Mouse (Mus musculus) intestine, embryonic 15.5 days (tissue): ENCODE data around the gene Mxd4. TPM values are rescaled to one million over a fixed set of nuclear protein-coding genes. Genes with fewer than 3 reads are reported as not detected.

ENCODE experiments used
- ATAC-seq: fragments of 200-750 bp; cut with Nextera tagmentation; 2 replicates; pipeline ENCODE4 v1.8.0; 2017; ENCODE audit warnings: moderate TSS enrichment, moderate library complexity
- H3K27ac ChIP-seq: fragments of 300-500 bp; sonication (generic); 2 replicates; pipeline ENCODE4 v1.5.1; 2015; ENCODE audit warnings: mild to moderate bottlenecking, inconsistent platforms
- H3K27me3 ChIP-seq: fragments of 300-500 bp; sonication (generic); replicated peaks from 2 replicates; pipeline ENCODE4 v1.6.1; 2015; ENCODE audit warnings: inconsistent platforms
- H3K36me3 ChIP-seq: fragments of 300-500 bp; sonication (generic); 2 replicates; pipeline ENCODE4 v1.6.1; 2015; ENCODE audit warnings: inconsistent platforms
- H3K4me1 ChIP-seq: fragments of 300-500 bp; sonication (generic); replicated peaks from 2 replicates; pipeline ENCODE4 v1.6.1; 2015; ENCODE audit warnings: inconsistent platforms
- H3K4me2 ChIP-seq: fragments of 300-500 bp; sonication (generic); replicated peaks from 2 replicates; pipeline ENCODE4 v1.6.1; 2015; ENCODE audit warnings: mild to moderate bottlenecking, inconsistent platforms
- H3K4me3 ChIP-seq: fragments of 300-500 bp; sonication (generic); replicated peaks from 2 replicates; pipeline ENCODE4 v1.5.1; 2015; ENCODE audit warnings: inconsistent platforms
- H3K9ac ChIP-seq: fragments of 300-500 bp; sonication (generic); 2 replicates; pipeline ENCODE4 v1.6.1; 2015; ENCODE audit warnings: inconsistent platforms
- H3K9me3 ChIP-seq: fragments of 300-500 bp; sonication (generic); 2 replicates; pipeline ENCODE4 v1.6.1; 2016; ENCODE audit warnings: inconsistent platforms
- WGBS: fragments of 180-500 bp; shearing (Covaris S2); methylation state at CpG from one replicate; pipeline ENCODE4 v1.1.7; 2015; 5-methylcytosine and 5-hydroxymethylcytosine counted together
- polyA plus RNA-seq: library from polyadenylated mRNA; unstranded; fragments of >200 nt; fragmentation: Nextera tagmentation; extraction: Ambion mirVana; gene quantifications from 2 replicates; pipeline ENCODE4 v1.2.1, GENCODE M21; 2015

Gene Mxd4
- polyA plus RNA-seq, 1 experiment from 2014 or later, result 18.7 TPM

GRCm38 (mm10) chr5:34148476-34148875 is 39.0 kb downstream of the Mxd4 start:
- Histone ChIP-seq H3K9me3 (no peaks in the 10 kb centered on the region), H3K4me2 (no peak overlapping the region), H3K27me3 (no peaks in the 10 kb centered on the region), H3K9ac (no peak overlapping the region), H3K36me3 (no peaks in the 10 kb centered on the region), H3K4me1 (no peaks in the 10 kb centered on the region), H3K4me3 (no peak overlapping the region), H3K27ac (no peak overlapping the region)
- no peak for ATAC-seq

- no peaks in the 10 kb centered on the region for H3K4me1 ChIP-seq
- 89% methylated on average over 3 of the region's 3 CpGs for WGBS
- H3K36me3 ChIP-seq, result no peaks in the 10 kb centered on the region
Observed at GRCm38 (mm10) chr5:34147554-34147953, 40.0 kb downstream of the Mxd4 start.

GRCm38 (mm10) chr5:34139751-34140150 is 47.8 kb downstream of the Mxd4 start:
- Histone ChIP-seq H3K4me2 (no peak overlapping the region), H3K9ac (no peak overlapping the region), H3K27me3 (no peaks in the 10 kb centered on the region), H3K9me3 (no peaks in the 10 kb centered on the region), H3K4me1 (no peaks in the 10 kb centered on the region), H3K36me3 (no peaks in the 10 kb centered on the region), H3K4me3 (no peak overlapping the region), H3K27ac (no peak overlapping the region)
- no peak for ATAC-seq
- 0% methylated on average over 1 of the region's 1 CpGs for WGBS

More at GRCm38 (mm10) chr5:34147554-34147953, 40.0 kb downstream of the Mxd4 start:
- no peak overlapping the region for H3K27ac ChIP-seq
- H3K27me3 ChIP-seq, result no peaks in the 10 kb centered on the region
- H3K9ac ChIP-seq, result no peak overlapping the region
- H3K4me2 ChIP-seq, result no peak overlapping the region
- no peaks in the 10 kb centered on the region for H3K9me3 ChIP-seq
- no peak for ATAC-seq
- no peak overlapping the region for H3K4me3 ChIP-seq

- no peaks in the 10 kb centered on the region for H3K9me3 ChIP-seq
- no peaks in the 10 kb centered on the region for H3K4me1 ChIP-seq
- no peak overlapping the region for H3K4me3 ChIP-seq
- H3K27ac ChIP-seq, result no peak overlapping the region
- no peak overlapping the region for H3K4me2 ChIP-seq
- H3K9ac ChIP-seq, result no peak overlapping the region
- H3K36me3 ChIP-seq, result no peaks in the 10 kb centered on the region
- H3K27me3 ChIP-seq, result no peaks in the 10 kb centered on the region
- ATAC-seq, result no peak
- 75% methylated on average over 2 of the region's 2 CpGs for WGBS
Observed at GRCm38 (mm10) chr5:34132731-34133130, 54.8 kb downstream of the Mxd4 start.

GRCm38 (mm10) chr5:34124131-34124530 is 63.4 kb downstream of the Mxd4 start:
- Histone ChIP-seq H3K27ac (no peak overlapping the region), H3K9me3 (no peaks in the 10 kb centered on the region), H3K36me3 (no peaks in the 10 kb centered on the region), H3K4me3 (no peak overlapping the region), H3K27me3 (no peaks in the 10 kb centered on the region), H3K4me2 (no peak overlapping the region), H3K9ac (no peak overlapping the region), H3K4me1 (no peaks in the 10 kb centered on the region)
- ATAC-seq, result no peak
- 18% methylated on average over 1 of the region's 1 CpGs for WGBS

Other genes starting within 250 kb of the Mxd4 start
- 54.7 and 61.2 TPM in 2 replicates for gene Gm1673, start 204.3 kb downstream of the Mxd4 start, polyA plus RNA-seq
- gene Nat8l, start 191.7 kb downstream of the Mxd4 start, polyA plus RNA-seq, result 0.29 and 0.34 TPM in 2 replicates
- 0.51 and 0.84 TPM in 2 replicates for gene Poln, start 18.3 kb downstream of the Mxd4 start, polyA plus RNA-seq
- 30.1 and 34.4 TPM in 2 replicates for gene Haus3, start 18.2 kb downstream of the Mxd4 start, polyA plus RNA-seq
- 0.47 and 0.65 TPM in 2 replicates for gene Zfyve28, start 100.7 kb upstream of the Mxd4 start, polyA plus RNA-seq
- gene Cfap99, start 100.9 kb upstream of the Mxd4 start, polyA plus RNA-seq, result not detected in 2 replicates
- gene Rnf4, start 148.6 kb upstream of the Mxd4 start, polyA plus RNA-seq, result 144 and 149 TPM in 2 replicates
- 7.6 and 8.4 TPM in 2 replicates for gene Fam193a, start 182.2 kb upstream of the Mxd4 start, polyA plus RNA-seq